Mouse (Mus musculus): ENCODE results near the gene Hspbp1.

GRCm38 (mm10) chr7:4666871-4667270, 18.0 kb downstream of the Hspbp1 start:
- TF ChIP-seq CTCF (IDR thresholded peaks at IDR 0.05; ENCODE audit: low read depth) (no peak), EP300 (IDR thresholded peaks at IDR 0.05; ENCODE audit: low read depth) (no peak)

Measured in liver, embryonic 14.5 days (tissue).